Mouse (Mus musculus): ENCODE measurements around the gene Phf23. TPM values are rescaled to one million over a fixed set of nuclear protein-coding genes. Genes with fewer than 3 reads are reported as not detected.

Gene Phf23
- polyA plus RNA-seq, 1 experiment from 2014 or later: 64.9 TPM

GRCm38 (mm10) chr11:70016669-70017068 is 21.1 kb downstream of the Phf23 start, which contains the start of gene Dlg4:
TSS of gene Dlg4 (plus strand) at chr11:70016942.
- no peaks in the 10 kb centered on the region for H3K9me3 ChIP-seq (ENCODE audit: control insufficient read depth, low read length)
- WGBS: 87% methylated on average over 3 of the region's 3 CpGs
- peak within 1 kb of the TSS; percentile 59 for H3K4me2 ChIP-seq (ENCODE audit: low read depth, severe bottlenecking)
- H3K36me3 ChIP-seq (ENCODE audit: control insufficient read depth, insufficient read depth, low read length): peaks cover 5% of the 10 kb centered on the region
- peak within 1 kb of the TSS; percentile 69; the same call in 1 of the 2 replicates for H3K27ac ChIP-seq (replicated peaks; ENCODE audit: low read depth, low read length)
- ATAC-seq (ENCODE audit: insufficient number of reproducible peaks, low FRiP score, low TSS enrichment, low read depth) (no peak), DNase-seq (ENCODE audit: low spot score) (no peak)
- no peak within 1 kb of the TSS; the same call in 1 of the 2 replicates for H3K9ac ChIP-seq (ENCODE audit: low read length)
- peaks cover 43% of the 10 kb centered on the region for H3K4me1 ChIP-seq (ENCODE audit: control insufficient read depth, insufficient read depth, low read length)
- H3K27me3 ChIP-seq (ENCODE audit: control insufficient read depth, insufficient read depth, low read length): no peaks in the 10 kb centered on the region
- peak within 1 kb of the TSS; percentile 47; the same call in 1 of the 2 replicates for H3K4me3 ChIP-seq (ENCODE audit: low read depth, low read length)

DNA sequence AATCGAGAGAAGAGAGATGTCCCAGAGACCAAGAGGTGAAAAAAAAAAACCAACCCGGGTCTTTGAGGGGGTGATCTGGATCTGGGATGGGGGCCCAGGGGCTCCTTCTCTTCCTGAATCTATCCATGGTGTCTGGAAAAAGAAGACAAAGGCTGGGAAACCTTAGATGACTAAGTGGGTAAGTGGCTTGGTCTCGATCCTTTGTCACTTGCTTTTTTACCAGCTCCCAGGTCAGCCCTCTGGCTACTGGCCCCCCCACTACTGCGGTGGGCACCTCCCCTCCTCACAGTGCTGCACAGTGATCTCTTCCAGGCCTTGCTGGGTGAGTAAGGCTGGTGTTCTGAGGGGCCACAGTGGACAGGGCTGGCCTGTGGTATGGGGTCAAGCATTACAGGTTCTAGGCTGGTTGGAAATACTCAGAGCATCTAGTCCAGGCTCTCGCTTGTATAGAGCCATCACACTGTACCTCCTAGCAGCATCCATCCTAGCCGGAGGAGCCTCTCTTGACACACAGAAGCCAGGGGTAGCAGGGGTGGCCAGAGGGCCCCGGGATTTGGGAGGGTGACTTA is 21.7 kb downstream of the Phf23 start:
- Histone ChIP-seq H3K27me3 (ENCODE audit: control insufficient read depth, insufficient read depth, low read length) (no peaks in the 10 kb centered on the region), H3K4me3 (ENCODE audit: low read depth, low read length) (peak overlapping the region; percentile 47; the same call in 1 of the 2 replicates), H3K36me3 (ENCODE audit: control insufficient read depth, insufficient read depth, low read length) (peaks cover 2% of the 10 kb centered on the region; the same call in 1 of the 2 replicates), H3K4me1 (ENCODE audit: control insufficient read depth, insufficient read depth, low read length) (peaks cover 48% of the 10 kb centered on the region), H3K9me3 (ENCODE audit: control insufficient read depth, low read length) (no peaks in the 10 kb centered on the region), H3K4me2 (ENCODE audit: low read depth, severe bottlenecking) (peak overlapping the region; percentile 59; the same call in 1 of the 2 replicates), H3K27ac (replicated peaks; ENCODE audit: low read depth, low read length) (peak overlapping the region; percentile 69; the same call in 1 of the 2 replicates), H3K9ac (ENCODE audit: low read length) (no peak overlapping the region; the same call in 1 of the 2 replicates)
- ATAC-seq (ENCODE audit: insufficient number of reproducible peaks, low FRiP score, low TSS enrichment, low read depth): no peak
- WGBS: 48% methylated on average over 7 of the region's 7 CpGs
- no peak for DNase-seq (ENCODE audit: low spot score)

GRCm38 (mm10) chr11:70018131-70018990 is 22.8 kb downstream of the Phf23 start:
- WGBS: 1% methylated on average over 25 of the region's 25 CpGs
- DNase-seq (ENCODE audit: low spot score) (peak; percentile 85), ATAC-seq (ENCODE audit: insufficient number of reproducible peaks, low FRiP score, low TSS enrichment, low read depth) (no peak)

GRCm38 (mm10) chr11:70019495-70020021 is 24.0 kb downstream of the Phf23 start:
- H3K36me3 ChIP-seq (ENCODE audit: control insufficient read depth, insufficient read depth, low read length): no peaks in the 10 kb centered on the region
- H3K27me3 ChIP-seq (ENCODE audit: control insufficient read depth, insufficient read depth, low read length): no peaks in the 10 kb centered on the region
- peak overlapping the region; percentile 77 for H3K27ac ChIP-seq (replicated peaks; ENCODE audit: low read depth, low read length)
- H3K9me3 ChIP-seq (ENCODE audit: control insufficient read depth, low read length): no peaks in the 10 kb centered on the region
- peaks cover 48% of the 10 kb centered on the region for H3K4me1 ChIP-seq (ENCODE audit: control insufficient read depth, insufficient read depth, low read length)
- ATAC-seq (ENCODE audit: insufficient number of reproducible peaks, low FRiP score, low TSS enrichment, low read depth) (no peak), DNase-seq (ENCODE audit: low spot score) (no peak)
- H3K4me3 ChIP-seq (ENCODE audit: low read depth, low read length): peak overlapping the region; percentile 47
- peak overlapping the region; percentile 59 for H3K4me2 ChIP-seq (ENCODE audit: low read depth, severe bottlenecking)
- H3K9ac ChIP-seq (ENCODE audit: low read length): no peak overlapping the region
- WGBS: 17% methylated on average over 2 of the region's 2 CpGs

More at GRCm38 (mm10) chr11:70018131-70018990, 22.8 kb downstream of the Phf23 start:
- Histone ChIP-seq H3K9ac (ENCODE audit: low read length) (peak overlapping the region; percentile 64), H3K9me3 (ENCODE audit: control insufficient read depth, low read length) (no peaks in the 10 kb centered on the region), H3K4me2 (ENCODE audit: low read depth, severe bottlenecking) (peak overlapping the region; percentile 59), H3K27ac (replicated peaks; ENCODE audit: low read depth, low read length) (peak overlapping the region; percentile 69), H3K36me3 (ENCODE audit: control insufficient read depth, insufficient read depth, low read length) (no peaks in the 10 kb centered on the region; the same call in 1 of the 2 replicates), H3K4me3 (ENCODE audit: low read depth, low read length) (peak overlapping the region; percentile 47), H3K27me3 (ENCODE audit: control insufficient read depth, insufficient read depth, low read length) (no peaks in the 10 kb centered on the region), H3K4me1 (ENCODE audit: control insufficient read depth, insufficient read depth, low read length) (peaks cover 48% of the 10 kb centered on the region)

GRCm38 (mm10) chr11:70020022-70020631 is 24.6 kb downstream of the Phf23 start:
- H3K27me3 ChIP-seq (ENCODE audit: control insufficient read depth, insufficient read depth, low read length): no peaks in the 10 kb centered on the region
- no peak overlapping the region; the same call in 1 of the 2 replicates for H3K9ac ChIP-seq (ENCODE audit: low read length)
- WGBS: 15% methylated on average over 8 of the region's 8 CpGs
- ATAC-seq (ENCODE audit: insufficient number of reproducible peaks, low FRiP score, low TSS enrichment, low read depth): no peak
- H3K27ac ChIP-seq (replicated peaks; ENCODE audit: low read depth, low read length): peak overlapping the region; percentile 77
- H3K4me2 ChIP-seq (ENCODE audit: low read depth, severe bottlenecking): peak overlapping the region; percentile 59
- no peaks in the 10 kb centered on the region for H3K9me3 ChIP-seq (ENCODE audit: control insufficient read depth, low read length)
- H3K4me3 ChIP-seq (ENCODE audit: low read depth, low read length): peak overlapping the region; percentile 47
- no peaks in the 10 kb centered on the region for H3K36me3 ChIP-seq (ENCODE audit: control insufficient read depth, insufficient read depth, low read length)
- no peak for DNase-seq (ENCODE audit: low spot score)
- H3K4me1 ChIP-seq (ENCODE audit: control insufficient read depth, insufficient read depth, low read length): peaks cover 45% of the 10 kb centered on the region

DNA sequence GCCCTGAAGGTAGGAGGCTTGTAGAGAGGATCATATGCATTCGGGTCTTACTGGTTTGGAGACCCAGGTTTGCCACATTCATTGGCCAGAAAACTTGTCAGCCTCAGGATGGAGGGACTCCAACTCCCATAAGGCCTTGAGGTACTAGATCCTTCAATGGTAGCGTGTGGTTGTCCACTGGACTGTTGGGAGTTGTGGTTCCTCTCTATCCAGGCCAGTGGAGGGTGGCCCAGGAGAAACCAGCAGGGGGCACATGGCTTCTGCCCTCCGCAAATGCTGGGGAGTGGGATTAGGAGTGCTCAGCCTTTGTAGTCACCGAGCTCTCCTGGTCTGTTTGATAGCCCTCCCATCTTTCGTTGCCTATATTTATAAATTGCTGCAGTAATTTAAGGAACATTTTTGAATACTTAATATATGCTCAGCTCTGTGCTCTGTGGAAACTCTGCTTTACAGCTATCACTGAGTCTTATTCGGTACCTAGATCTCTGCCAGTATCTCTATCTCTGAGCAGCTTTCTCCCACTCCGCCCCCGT is 25.2 kb downstream of the Phf23 start:
- ATAC-seq (ENCODE audit: insufficient number of reproducible peaks, low FRiP score, low TSS enrichment, low read depth) (peak; percentile 82), DNase-seq (ENCODE audit: low spot score) (peak; percentile 81)
- Histone ChIP-seq H3K4me2 (ENCODE audit: low read depth, severe bottlenecking) (peak overlapping the region; percentile 59), H3K9ac (ENCODE audit: low read length) (peak overlapping the region; percentile 19; the same call in 1 of the 2 replicates), H3K4me1 (ENCODE audit: control insufficient read depth, insufficient read depth, low read length) (peaks cover 50% of the 10 kb centered on the region), H3K27ac (replicated peaks; ENCODE audit: low read depth, low read length) (0 out of 2 replicates have a peak overlapping the region, but pooled peaks have one; percentile 30), H3K9me3 (ENCODE audit: control insufficient read depth, low read length) (no peaks in the 10 kb centered on the region), H3K27me3 (ENCODE audit: control insufficient read depth, insufficient read depth, low read length) (no peaks in the 10 kb centered on the region), H3K36me3 (ENCODE audit: control insufficient read depth, insufficient read depth, low read length) (no peaks in the 10 kb centered on the region), H3K4me3 (ENCODE audit: low read depth, low read length) (peak overlapping the region; percentile 47)
- 0% methylated on average over 8 of the region's 8 CpGs for WGBS

DNA sequence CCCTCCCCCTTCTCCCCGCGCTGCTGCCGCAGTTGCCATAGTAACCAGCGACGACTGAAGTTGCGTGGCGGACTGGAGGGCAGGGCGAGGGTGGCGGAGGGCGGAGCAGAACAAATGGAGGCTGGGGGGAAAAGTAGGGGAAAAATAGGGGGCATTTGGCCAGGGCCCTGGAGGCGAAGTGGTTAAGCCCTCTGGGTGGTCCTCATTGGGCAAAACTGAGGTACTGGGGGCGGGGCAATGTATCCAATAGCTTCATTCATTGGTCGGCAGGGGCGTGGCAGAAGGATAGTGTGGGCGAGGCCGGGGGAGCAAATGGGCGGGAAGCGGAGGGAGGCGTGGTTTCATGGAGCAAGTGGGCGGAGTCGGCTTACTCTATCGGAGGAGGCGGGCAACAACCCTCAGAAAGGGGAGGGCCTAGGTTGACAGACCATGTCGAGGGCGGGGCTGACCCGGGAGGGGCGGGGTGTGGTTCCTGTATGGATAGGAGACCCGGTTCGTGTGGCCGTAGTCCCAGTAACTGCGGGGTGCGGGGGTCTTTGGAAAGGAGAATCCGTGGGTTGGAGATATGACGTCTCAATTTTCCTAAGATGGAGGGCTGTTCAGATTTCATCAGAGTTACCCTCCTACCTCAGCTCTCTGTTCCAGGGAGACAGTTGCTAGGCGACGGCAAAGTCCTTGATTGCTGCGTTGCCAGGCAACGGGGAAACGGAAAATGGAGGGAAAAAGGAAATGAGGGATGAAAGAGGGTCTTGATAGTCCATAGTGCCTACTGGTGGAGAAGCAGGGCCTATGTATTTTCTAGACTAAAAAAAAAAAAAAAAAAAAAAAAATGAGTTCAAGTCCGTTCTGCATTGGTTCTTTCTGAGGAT is 25.9 kb downstream of the Phf23 start:
- no peaks in the 10 kb centered on the region for H3K9me3 ChIP-seq (ENCODE audit: control insufficient read depth, low read length)
- peak; percentile 67 for ATAC-seq (ENCODE audit: insufficient number of reproducible peaks, low FRiP score, low TSS enrichment, low read depth)
- H3K4me2 ChIP-seq (ENCODE audit: low read depth, severe bottlenecking): peak overlapping the region; percentile 59
- 2% methylated on average over 40 of the region's 40 CpGs for WGBS
- no peaks in the 10 kb centered on the region for H3K36me3 ChIP-seq (ENCODE audit: control insufficient read depth, insufficient read depth, low read length)
- DNase-seq (ENCODE audit: low spot score): peak; percentile 99
- H3K9ac ChIP-seq (ENCODE audit: low read length): no peak overlapping the region; the same call in 1 of the 2 replicates
- H3K27ac ChIP-seq (replicated peaks; ENCODE audit: low read depth, low read length): 0 out of 2 replicates have a peak overlapping the region, but pooled peaks have one; percentile 30
- H3K27me3 ChIP-seq (ENCODE audit: control insufficient read depth, insufficient read depth, low read length): no peaks in the 10 kb centered on the region
- H3K4me3 ChIP-seq (ENCODE audit: low read depth, low read length): peak overlapping the region; percentile 47
- peaks cover 57% of the 10 kb centered on the region for H3K4me1 ChIP-seq (ENCODE audit: control insufficient read depth, insufficient read depth, low read length)

Data from limb, embryonic 11.5 days (tissue).